Mouse (Mus musculus) left cerebral cortex, postnatal 10 days (tissue): ENCODE data around the gene Dok5. TPM values are rescaled to one million over a fixed set of nuclear protein-coding genes. Genes with fewer than 3 reads are reported as not detected.

ENCODE experiments used
- DNase-seq, 2 experiments: peaks; one replicate each; pipeline ENCODE4 v3.0.0; 2021 to 2022; ENCODE audit warnings: low spot score in 2 of 2, mixed read lengths in 1 of 2; ENCODE audit errors: extremely low spot score in 1 of 2
- intact Hi-C: fragments of 180-260 bp; cut with DNase I; formaldehyde crosslinking; loops from one replicate; pipeline ENCODE4 v1.15.1; 2025
- total RNA-seq, 2 experiments: library from RNA; stranded (reverse); gene quantifications; 2 replicates each; pipeline ENCODE4 v1.2.3; 2021

The Dok5 gene
- 10 to 100 TPM; 63.5 to 76.5 TPM for total RNA-seq

- intact Hi-C loops, result loop anchor here (5.0 to 10.0 kb wide), 2 partner anchors 35 to 113 kb away; no protein-coding TSS in a partner anchor
- peak; percentile 90 to 92 for DNase-seq
These were observed at the start of gene Dok5 for GRCm38 (mm10) chr2:170731632-170732561. Gene Dok5 (plus strand): TSS chr2:170731807.

- no peak for DNase-seq
- intact Hi-C loops, result no loop called here
These were observed 48.2 kb upstream of the Dok5 start for GRCm38 (mm10) chr2:170683385-170683784.

GRCm38 (mm10) chr2:170695071-170695936 is 36.3 kb upstream of the Dok5 start:
- no peak for DNase-seq
- intact Hi-C loops, result no loop called here

- peak in 1 of 2 experiments; percentile 30 for DNase-seq
- intact Hi-C loops, result no loop called here
These were observed 35.6 kb upstream of the Dok5 start for GRCm38 (mm10) chr2:170695937-170696510.

- DNase-seq, result no peak
- intact Hi-C loops, result no loop called here
These were observed 31.1 kb upstream of the Dok5 start for GRCm38 (mm10) chr2:170700471-170700870.

- intact Hi-C loops, result no loop called here
- DNase-seq, result no peak
These were observed 25.1 kb upstream of the Dok5 start for GRCm38 (mm10) chr2:170706488-170706887.

GRCm38 (mm10) chr2:170707672-170708071 is 23.9 kb upstream of the Dok5 start:
- no peak for DNase-seq
- intact Hi-C loops, result no loop called here

GRCm38 (mm10) chr2:170708901-170709300 is 22.7 kb upstream of the Dok5 start:
- DNase-seq, result no peak
- intact Hi-C loops, result no loop called here

- intact Hi-C loops, result no loop called here
These were observed 18.8 kb upstream of the Dok5 start for GRCm38 (mm10) chr2:170712658-170713285.

GRCm38 (mm10) chr2:170720386-170720785 is 11.2 kb upstream of the Dok5 start:
- DNase-seq, result no peak
- intact Hi-C loops, result no loop called here

More at GRCm38 (mm10) chr2:170712658-170713285, 18.8 kb upstream of the Dok5 start:
- DNase-seq, result no peak

- no peak for DNase-seq
- intact Hi-C loops, result no loop called here
These were observed 7.5 kb upstream of the Dok5 start for GRCm38 (mm10) chr2:170724136-170724535.

GRCm38 (mm10) chr2:170724716-170725115 is 6.9 kb upstream of the Dok5 start:
- DNase-seq, result no peak
- intact Hi-C loops, result no loop called here

- intact Hi-C loops, result no loop called here
- no peak for DNase-seq
These were observed 5.8 kb upstream of the Dok5 start for GRCm38 (mm10) chr2:170725796-170726195.

GRCm38 (mm10) chr2:170726996-170727710 is 4.5 kb upstream of the Dok5 start:
- DNase-seq, result no peak
- intact Hi-C loops, result no loop called here

- intact Hi-C loops, result no loop called here
- no peak for DNase-seq
These were observed 2.7 kb upstream of the Dok5 start for GRCm38 (mm10) chr2:170728864-170729263.

GRCm38 (mm10) chr2:170729661-170730060 is 1.9 kb upstream of the Dok5 start:
- no peak for DNase-seq
- intact Hi-C loops, result loop anchor here (5.0 to 10.0 kb wide), 2 partner anchors 38 to 115 kb away; no protein-coding TSS in a partner anchor

- intact Hi-C loops, result loop anchor here (5.0 to 10.0 kb wide), 2 partner anchors 37 to 115 kb away; no protein-coding TSS in a partner anchor
- no peak for DNase-seq
These were observed 1.5 kb upstream of the Dok5 start for GRCm38 (mm10) chr2:170730136-170730535.

- intact Hi-C loops, result loop anchor here (5.0 to 10.0 kb wide), 2 partner anchors 37 to 114 kb away; no protein-coding TSS in a partner anchor
- no peak for DNase-seq
These were observed 826 bp upstream of the Dok5 start for GRCm38 (mm10) chr2:170730781-170731180.
